Mouse (Mus musculus): ENCODE data around the gene Colgalt2.

DNA sequence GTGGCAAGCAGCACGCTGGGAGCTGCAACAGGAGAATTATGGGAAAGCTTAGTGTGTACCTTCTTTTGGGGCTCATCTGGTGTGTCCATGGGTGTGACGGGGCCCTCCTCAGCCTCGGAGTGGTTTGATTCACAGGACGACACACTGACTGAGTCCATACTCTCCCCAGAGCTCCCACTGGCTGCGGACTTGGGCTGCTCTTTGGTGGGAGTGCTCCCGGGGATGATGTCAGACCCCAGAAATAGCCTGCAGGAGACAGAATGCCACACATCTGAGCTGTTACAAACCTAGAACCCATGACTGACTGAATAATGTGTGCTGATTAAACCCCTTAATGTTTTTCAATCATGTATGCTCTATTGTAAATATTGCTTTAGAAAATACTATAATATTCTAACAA, 128.6 kb downstream of the Colgalt2 start:
- TF ChIP-seq POLR2A (IDR thresholded peaks at IDR 0.05; ENCODE audit: extremely low read depth, insufficient read depth, low read length) (no peak), CTCF (IDR thresholded peaks at IDR 0.05; ENCODE audit: extremely low read depth, insufficient read depth, low read length) (no peak)
